Mouse (Mus musculus) heart, postnatal 14 days (tissue): ENCODE data around the gene Gm11985. TPM values are rescaled to one million over a fixed set of nuclear protein-coding genes. Genes with fewer than 3 reads are reported as not detected.
"Not testable (repeated sequence)": the region's sequence is repeated elsewhere in the genome, so short reads cannot be mapped to it uniquely, and the experiment has no call there.

Experiments used
- DNase-seq, 2 experiments: peaks; one replicate each; pipeline ENCODE4 v3.0.0; 2021 to 2022
- intact Hi-C: fragments of 180-260 bp; cut with DNase I; formaldehyde crosslinking; loops from one replicate; pipeline ENCODE4 v1.15.1; 2025
- long read RNA-seq, 2 experiments: library from polyadenylated mRNA; stranded (forward); transcript quantifications; one replicate each; pipeline ENCODE4 v2.0.0; 2021
- total RNA-seq, 2 experiments: library from RNA; stranded (reverse); gene quantifications; 2 replicates each; pipeline ENCODE4 v1.2.3; 2021

The Gm11985 gene
- not detected for total RNA-seq
- long read RNA-seq, experiment 1 = 0 reads
- long read RNA-seq, experiment 2 = 0 reads

- intact Hi-C loops = no loop called here
- no peak for DNase-seq
These were observed at the start of gene Gm11985 for GRCm38 (mm10) chr11:7188469-7188868. Gm11985 (minus strand) TSS chr11:7188569.

DNA sequence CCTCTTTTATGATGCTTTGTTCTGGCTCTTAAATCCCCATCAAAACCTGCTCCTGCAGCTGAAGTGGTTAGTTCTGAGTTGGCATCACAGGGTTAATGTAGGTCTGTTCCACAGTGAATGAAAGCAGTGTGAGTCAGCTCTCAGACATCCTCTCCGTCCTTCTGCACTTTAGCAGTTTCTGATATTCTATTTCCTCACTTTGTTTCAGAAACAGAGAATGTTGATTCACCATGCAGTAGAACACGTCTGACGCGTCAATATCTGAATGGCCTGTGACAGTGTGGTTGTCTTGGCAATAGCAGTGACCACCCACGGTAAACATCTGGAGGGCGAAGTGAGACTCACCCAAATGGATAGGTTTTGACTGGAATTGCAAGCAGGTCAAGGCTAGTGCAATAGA is 49.3 kb upstream of the Gm11985 start:
- intact Hi-C loops = no loop called here
- no peak for DNase-seq

GRCm38 (mm10) chr11:7236751-7237150 is 48.4 kb upstream of the Gm11985 start:
- intact Hi-C loops = no loop called here
- DNase-seq = no peak

- no peak for DNase-seq
- intact Hi-C loops = no loop called here
These were observed 46.7 kb upstream of the Gm11985 start for GRCm38 (mm10) chr11:7234981-7235609.

DNA sequence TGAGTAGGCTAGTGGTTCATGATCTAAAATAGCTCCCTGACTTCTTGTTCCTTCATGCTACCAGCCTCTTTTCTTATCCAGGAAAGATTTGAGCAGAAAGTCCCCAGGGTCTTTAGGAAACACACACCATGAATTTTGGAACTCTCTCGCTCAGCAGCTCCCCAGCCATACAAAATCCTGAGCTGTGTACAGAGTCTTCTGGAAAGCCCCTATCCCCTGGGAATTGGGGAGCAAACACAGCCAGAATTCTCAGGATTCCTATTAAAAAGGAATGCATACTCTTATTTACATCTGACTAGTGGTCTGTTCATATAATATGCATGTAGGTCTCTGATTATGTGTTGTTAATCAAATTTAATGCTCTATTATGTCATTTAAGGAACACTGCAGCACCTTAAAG is 46.1 kb upstream of the Gm11985 start:
- intact Hi-C loops = no loop called here
- no peak for DNase-seq

- intact Hi-C loops = no loop called here
- DNase-seq = no peak
These were observed 45.0 kb upstream of the Gm11985 start for GRCm38 (mm10) chr11:7233333-7233732.

GRCm38 (mm10) chr11:7231958-7232357 is 43.6 kb upstream of the Gm11985 start:
- intact Hi-C loops = no loop called here

DNA sequence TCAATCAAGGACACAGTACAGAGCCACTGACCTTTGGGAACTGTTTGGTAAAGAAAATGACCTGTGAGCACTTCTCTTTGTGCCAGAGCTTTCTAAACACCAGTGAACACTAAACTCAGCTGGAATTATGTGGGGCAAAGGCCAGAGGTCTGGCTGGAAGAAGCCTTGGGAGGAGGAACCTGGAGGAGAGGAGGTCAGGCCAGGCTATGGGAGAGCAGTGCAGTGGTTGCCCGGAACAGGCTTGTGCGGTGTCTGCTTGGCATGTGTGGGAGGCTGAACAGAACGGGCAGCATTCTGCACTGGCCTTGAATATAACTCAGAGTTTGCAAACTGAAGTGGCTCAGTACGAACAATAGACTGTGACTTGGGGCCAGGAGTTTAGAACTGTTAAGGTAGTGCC is 41.6 kb upstream of the Gm11985 start:
- DNase-seq = no peak
- intact Hi-C loops = no loop called here

More at GRCm38 (mm10) chr11:7231958-7232357, 43.6 kb upstream of the Gm11985 start:
- DNase-seq = no peak

- intact Hi-C loops = no loop called here
- no peak for DNase-seq
These were observed 39.7 kb upstream of the Gm11985 start for GRCm38 (mm10) chr11:7228107-7228506.

GRCm38 (mm10) chr11:7226810-7227550 is 38.6 kb upstream of the Gm11985 start:
- DNase-seq = no peak
- intact Hi-C loops = no loop called here

DNA sequence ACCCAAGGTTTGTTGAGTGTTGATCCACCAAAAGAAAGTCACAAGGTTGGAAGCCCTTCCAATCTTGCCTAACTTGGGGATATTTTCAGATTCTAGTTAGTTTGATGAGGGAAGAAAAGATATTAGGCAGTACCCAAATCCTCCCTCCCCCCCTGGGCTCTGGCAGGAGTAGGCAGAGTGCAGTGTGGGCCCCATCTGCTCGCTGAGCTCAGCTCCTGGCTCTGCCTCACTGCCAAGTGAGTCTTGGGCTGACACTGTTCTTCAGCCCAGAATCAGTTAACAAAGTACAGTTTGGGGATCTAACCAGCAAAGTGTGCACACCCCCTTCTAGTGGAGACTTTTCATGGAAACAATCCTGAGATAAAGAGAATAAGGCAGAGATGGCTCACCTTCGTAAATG is 37.8 kb upstream of the Gm11985 start:
- DNase-seq = no peak
- intact Hi-C loops = no loop called here

DNA sequence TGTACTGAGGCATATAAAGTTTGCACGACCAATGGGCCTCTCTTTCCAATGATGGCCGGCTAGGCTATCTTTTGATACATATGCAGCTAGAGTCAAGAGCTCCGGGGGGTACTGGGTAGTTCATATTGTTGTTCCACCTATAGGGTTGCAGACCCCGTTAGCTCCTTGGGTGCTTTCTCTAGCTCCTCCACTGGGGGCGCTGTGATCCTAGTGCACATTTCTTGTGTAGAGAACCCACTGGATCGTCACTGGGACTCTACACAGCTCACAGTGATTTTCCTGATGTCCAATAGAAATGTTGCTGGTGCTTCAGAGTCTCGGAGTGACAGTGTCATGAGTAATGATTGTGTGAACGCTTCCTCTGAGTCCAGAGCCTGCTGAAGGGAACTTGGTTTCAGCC is 33.5 kb upstream of the Gm11985 start:
- intact Hi-C loops, DNase-seq: not testable (repeated sequence)

- intact Hi-C loops = loop anchor here (1.0 to 10.0 kb wide), 3 partner anchors 119 to 1030 kb away; no protein-coding TSS in a partner anchor
- peak; percentile 70 to 76 for DNase-seq
These were observed 27.3 kb upstream of the Gm11985 start for GRCm38 (mm10) chr11:7215703-7216102.

DNA sequence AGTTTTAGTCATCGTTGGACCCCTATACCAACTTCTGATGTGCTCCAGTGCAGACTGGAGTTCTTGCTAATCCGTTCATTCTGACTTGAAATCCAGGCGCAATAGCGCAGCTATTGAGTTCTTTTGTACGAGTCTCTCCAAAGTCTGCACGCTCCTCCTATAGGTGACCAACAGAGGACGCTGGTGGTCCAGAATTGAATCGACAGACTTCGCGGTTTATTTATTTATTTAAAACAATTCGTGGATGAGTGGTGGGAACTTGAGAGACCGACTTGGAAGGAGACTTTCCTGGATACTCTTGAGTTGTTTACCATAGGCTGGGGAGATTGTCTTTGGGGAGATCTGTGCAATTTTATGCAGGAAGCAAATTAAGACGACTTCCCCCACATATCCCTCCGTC is 26.4 kb upstream of the Gm11985 start:
- intact Hi-C loops = loop anchor here (1.0 to 10.0 kb wide), 6 partner anchors 120 to 1031 kb away; no protein-coding TSS in a partner anchor
- peak; percentile 56 to 65 for DNase-seq

GRCm38 (mm10) chr11:7214342-7214660 is 25.9 kb upstream of the Gm11985 start:
- intact Hi-C loops = loop anchor here (5.0 to 10.0 kb wide), 5 partner anchors 120 to 920 kb away; no protein-coding TSS in a partner anchor
- DNase-seq = no peak

- intact Hi-C loops = loop anchor here (5.0 to 10.0 kb wide), 5 partner anchors 121 to 921 kb away; no protein-coding TSS in a partner anchor
- peak; percentile 57 to 74 for DNase-seq
These were observed 25.4 kb upstream of the Gm11985 start, which contains the start of gene Igfbp3 for GRCm38 (mm10) chr11:7213501-7214341. Igfbp3 (minus strand) TSS chr11:7213923.

- intact Hi-C loops = loop anchor here (5.0 to 10.0 kb wide), 5 partner anchors 122 to 922 kb away; no protein-coding TSS in a partner anchor
These were observed 24.8 kb upstream of the Gm11985 start for GRCm38 (mm10) chr11:7213161-7213500.

GRCm38 (mm10) chr11:7212126-7212798 is 23.9 kb upstream of the Gm11985 start:
- intact Hi-C loops = loop anchor here (5.0 to 10.0 kb wide), 5 partner anchors 123 to 923 kb away; no protein-coding TSS in a partner anchor
- DNase-seq = no peak

More at GRCm38 (mm10) chr11:7213161-7213500, 24.8 kb upstream of the Gm11985 start:
- DNase-seq = no peak

DNA sequence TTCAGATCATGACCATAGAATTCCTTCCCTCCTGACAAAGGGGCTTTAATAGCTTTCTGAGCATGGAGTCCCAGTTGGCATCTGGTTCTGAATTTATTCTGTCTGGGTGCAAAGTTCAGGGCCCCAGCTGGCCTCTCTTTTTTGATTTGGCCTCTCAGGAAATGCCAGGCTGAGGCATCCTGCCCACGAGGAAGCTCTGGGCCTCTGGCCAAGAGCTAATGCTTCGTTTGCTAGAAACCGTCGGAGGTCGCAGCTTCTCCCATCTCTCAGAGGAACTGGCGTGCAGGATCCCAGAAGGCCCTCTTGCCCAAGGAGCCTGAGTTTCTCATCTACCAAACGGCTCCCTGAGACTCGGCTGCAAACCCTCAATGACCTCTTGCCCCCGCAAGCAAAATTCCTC is 22.8 kb upstream of the Gm11985 start:
- no peak for DNase-seq
- intact Hi-C loops = loop anchor here (2.0 to 10.0 kb wide), 7 partner anchors 124 to 1194 kb away; no protein-coding TSS in a partner anchor

DNA sequence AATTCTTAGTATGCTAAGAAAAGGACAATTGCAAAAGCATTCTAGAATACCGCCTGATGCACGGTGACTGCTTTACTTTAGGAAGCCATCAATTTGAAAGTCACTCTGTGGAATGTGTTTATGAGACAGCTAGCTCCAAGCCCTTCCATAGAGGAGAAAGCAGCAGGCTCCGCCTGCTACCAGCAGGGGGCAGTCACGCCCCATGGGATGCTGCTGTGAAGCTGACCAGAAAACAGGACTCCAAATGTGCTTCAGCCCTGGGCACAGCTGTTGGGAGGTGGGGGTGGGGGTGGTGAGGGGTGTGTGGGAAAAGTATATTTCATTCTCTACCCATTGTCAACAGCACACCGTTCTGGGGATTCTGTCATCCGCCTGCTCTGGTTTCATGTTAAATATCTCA is 22.0 kb upstream of the Gm11985 start:
- DNase-seq = peak; percentile 85 to 89
- intact Hi-C loops = loop anchor here (2.0 to 10.0 kb wide), 7 partner anchors 124 to 1194 kb away; no protein-coding TSS in a partner anchor
